21 mouse cellular contexts compared by ENCODE assay signal in the genomic region with DNA sequence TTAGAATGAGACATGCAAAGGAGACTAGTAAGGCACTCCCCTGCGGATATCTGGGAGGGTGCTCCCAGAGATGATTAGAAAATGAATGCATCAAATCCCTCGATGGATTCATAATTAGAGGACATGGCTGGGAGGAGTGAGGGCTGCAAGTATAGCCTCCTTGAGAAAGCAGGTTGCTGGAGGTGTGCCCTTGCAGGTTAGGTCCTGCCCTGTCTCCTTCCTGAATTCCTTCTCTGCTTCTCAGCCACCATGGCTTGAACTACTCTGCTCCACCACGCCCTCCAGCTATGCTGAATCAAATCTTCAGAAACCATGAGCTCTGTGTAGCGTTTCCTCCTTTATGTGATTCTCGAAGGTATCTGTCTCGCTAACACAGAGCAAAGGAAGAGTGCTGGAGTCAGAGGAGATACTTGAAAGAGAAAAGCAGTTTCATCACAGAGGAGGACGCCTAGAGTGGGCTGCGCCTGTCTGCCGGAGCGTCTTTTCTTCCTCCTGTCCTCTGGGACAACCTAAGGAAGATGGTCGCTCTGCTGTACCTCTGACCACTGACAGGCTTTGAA. TPM values are rescaled to one million over a fixed set of nuclear protein-coding genes. Genes with fewer than 3 reads are reported as not detected.
DNase-seq lines count a peak whose midpoint lies in the region; ATAC-seq lines count a peak whose summit lies in the region.
"Had no signal": no experiment of that assay in that cellular context is flagged by ENCODE, and none has a peak within 500 bp of the region (broad histone marks: within the 10 kb centered on the region; RNA-seq: fewer than 3 reads in every experiment).

No protein-coding gene starts in this region.

- H3K9ac ChIP-seq in embryonic facial prominence, embryonic 14.5 days (ENCODE audit: low read depth, low read length): no peak overlapping the region
- no peak overlapping the region for H3K9ac ChIP-seq in hindbrain, embryonic 13.5 days
- no peak overlapping the region for H3K9ac ChIP-seq in hindbrain, embryonic 11.5 days (ENCODE audit: low read depth, low read length)
- no peak overlapping the region for H3K9ac ChIP-seq in stomach, embryonic 16.5 days (ENCODE audit: low read length)
- H3K9ac ChIP-seq: embryonic facial prominence, embryonic 13.5 days; forebrain, embryonic 15.5 days; heart, embryonic 13.5 days; hindbrain, embryonic 12.5 days had no signal

- H3K4me1 ChIP-seq in embryonic facial prominence, embryonic 14.5 days (ENCODE audit: control insufficient read depth, insufficient read depth, low read length): no peaks in the 10 kb centered on the region
- H3K4me1 ChIP-seq in embryonic facial prominence, embryonic 10.5 days: peaks cover 5% of the 10 kb centered on the region; the same call in 1 of the 2 replicates
- H3K4me1 ChIP-seq in hindbrain, embryonic 13.5 days (replicated peaks): peaks cover 5% of the 10 kb centered on the region; the same call in 1 of the 2 replicates
- no peaks in the 10 kb centered on the region for H3K4me1 ChIP-seq in hindbrain, embryonic 11.5 days (replicated peaks; ENCODE audit: control insufficient read depth, insufficient read depth, low read length)
- H3K4me1 ChIP-seq in stomach, embryonic 16.5 days (ENCODE audit: control insufficient read depth, insufficient read depth, low read length): no peaks in the 10 kb centered on the region
- H3K4me1 ChIP-seq: heart, embryonic 13.5 days; hindbrain, embryonic 12.5 days had no signal

- peak; percentile 41 for DNase-seq in embryonic facial prominence, embryonic 14.5 days (ENCODE audit: low spot score)
- DNase-seq in embryonic facial prominence, embryonic 10.5 days (ENCODE audit: low spot score): no peak
- no peak for DNase-seq in hindbrain, embryonic 11.5 days (ENCODE audit: low spot score)
- DNase-seq in testis, postnatal 14 days (ENCODE audit: low spot score): peak; percentile 2
- no peak for DNase-seq in testis, postnatal 10 days (ENCODE audit: low spot score)
- no peak for DNase-seq in adrenal gland, postnatal 10 days
- DNase-seq: adrenal gland, postnatal 25 days; B cell, adult 2 months; cerebellum, adult 8-10 months; cerebellum, postnatal 14 days; gastrocnemius, postnatal 14 days; heart, postnatal 36 days had no signal

- WGBS in embryonic facial prominence, embryonic 14.5 days: 69% methylated on average over 11 of the region's 11 CpGs
- 76% methylated on average over 11 of the region's 11 CpGs for WGBS in embryonic facial prominence, embryonic 10.5 days
- WGBS in hindbrain, embryonic 13.5 days: 79% methylated on average over 11 of the region's 11 CpGs
- 82% methylated on average over 11 of the region's 11 CpGs for WGBS in hindbrain, embryonic 11.5 days
- 74% methylated on average over 11 of the region's 11 CpGs for WGBS in stomach, embryonic 16.5 days

- peak; percentile 30; the same call in 1 of the 2 replicates for ATAC-seq in embryonic facial prominence, embryonic 14.5 days (ENCODE audit: low read depth)
- 0 out of 2 replicates have a peak, but pooled peaks have one; percentile 32 for ATAC-seq in hindbrain, embryonic 13.5 days (ENCODE audit: low FRiP score)
- no peak for ATAC-seq in hindbrain, embryonic 11.5 days (ENCODE audit: low FRiP score)
- peak; percentile 69; the same call in 1 of the 2 replicates for ATAC-seq in stomach, embryonic 16.5 days (ENCODE audit: insufficient read depth, low FRiP score)
- ATAC-seq: activated CD4-positive, CD25-positive, alpha-beta regulatory T cell, adult 4 months; CD4-positive, CD25-positive, alpha-beta regulatory T cell, adult 4 months; forebrain, embryonic 15.5 days; hindbrain, postnatal 0 days had no signal

- H3K4me3 ChIP-seq in embryonic facial prominence, embryonic 14.5 days (ENCODE audit: low read depth, low read length): no peak overlapping the region
- H3K4me3 ChIP-seq in embryonic facial prominence, embryonic 10.5 days: no peak overlapping the region
- no peak overlapping the region for H3K4me3 ChIP-seq in hindbrain, embryonic 13.5 days
- H3K4me3 ChIP-seq in hindbrain, embryonic 11.5 days (ENCODE audit: low read depth, low read length): no peak overlapping the region
- no peak overlapping the region for H3K4me3 ChIP-seq in stomach, embryonic 16.5 days (replicated peaks; ENCODE audit: low read length)
- H3K4me3 ChIP-seq: embryonic facial prominence, embryonic 13.5 days; forebrain, embryonic 15.5 days; heart, embryonic 13.5 days; hindbrain, embryonic 12.5 days had no signal

- H3K4me2 ChIP-seq in embryonic facial prominence, embryonic 14.5 days (ENCODE audit: low read depth, low read length): no peak overlapping the region
- no peak overlapping the region for H3K4me2 ChIP-seq in hindbrain, embryonic 13.5 days
- H3K4me2 ChIP-seq in hindbrain, embryonic 11.5 days (replicated peaks; ENCODE audit: low read depth, low read length): no peak overlapping the region
- H3K4me2 ChIP-seq in stomach, embryonic 16.5 days (ENCODE audit: low read depth, low read length): no peak overlapping the region
- H3K4me2 ChIP-seq: embryonic facial prominence, embryonic 13.5 days; forebrain, embryonic 15.5 days; heart, embryonic 13.5 days; hindbrain, embryonic 12.5 days had no signal

- H3K27ac ChIP-seq in embryonic facial prominence, embryonic 14.5 days (replicated peaks; ENCODE audit: low read depth, low read length): no peak overlapping the region
- H3K27ac ChIP-seq in embryonic facial prominence, embryonic 10.5 days (replicated peaks): no peak overlapping the region; the same call in 1 of the 2 replicates
- H3K27ac ChIP-seq in hindbrain, embryonic 13.5 days: no peak overlapping the region
- no peak overlapping the region for H3K27ac ChIP-seq in hindbrain, embryonic 11.5 days (ENCODE audit: low read depth, low read length)
- peak overlapping the region; percentile 46 for H3K27ac ChIP-seq in stomach, embryonic 16.5 days (ENCODE audit: low read length)
- H3K27ac ChIP-seq: embryonic facial prominence, embryonic 13.5 days; forebrain, embryonic 15.5 days; heart, embryonic 13.5 days; hindbrain, embryonic 12.5 days; hindbrain, postnatal 0 days had no signal

- H3K36me3 ChIP-seq in embryonic facial prominence, embryonic 14.5 days (ENCODE audit: control insufficient read depth, insufficient read depth, low read length): peaks cover 27% of the 10 kb centered on the region; the same call in 1 of the 2 replicates
- peaks cover 36% of the 10 kb centered on the region for H3K36me3 ChIP-seq in embryonic facial prominence, embryonic 10.5 days (replicated peaks)
- H3K36me3 ChIP-seq in hindbrain, embryonic 13.5 days: peaks cover 15% of the 10 kb centered on the region; the same call in 1 of the 2 replicates
- no peaks in the 10 kb centered on the region for H3K36me3 ChIP-seq in hindbrain, embryonic 11.5 days (ENCODE audit: control insufficient read depth, insufficient read depth, low read length)
- H3K36me3 ChIP-seq in stomach, embryonic 16.5 days (ENCODE audit: control insufficient read depth, insufficient read depth, low read length): no peaks in the 10 kb centered on the region
- H3K36me3 ChIP-seq: forebrain, embryonic 15.5 days had no signal

- H3K27me3 ChIP-seq in embryonic facial prominence, embryonic 14.5 days (replicated peaks; ENCODE audit: control insufficient read depth, insufficient read depth, low read length): no peaks in the 10 kb centered on the region
- H3K27me3 ChIP-seq in embryonic facial prominence, embryonic 10.5 days (replicated peaks; ENCODE audit: low read depth, poor library complexity, severe bottlenecking): no peaks in the 10 kb centered on the region
- no peaks in the 10 kb centered on the region for H3K27me3 ChIP-seq in hindbrain, embryonic 13.5 days
- no peaks in the 10 kb centered on the region for H3K27me3 ChIP-seq in hindbrain, embryonic 11.5 days (ENCODE audit: control insufficient read depth, insufficient read depth, low read length)
- no peaks in the 10 kb centered on the region for H3K27me3 ChIP-seq in stomach, embryonic 16.5 days (ENCODE audit: control insufficient read depth, insufficient read depth, low read length)
- H3K27me3 ChIP-seq: embryonic facial prominence, embryonic 13.5 days; forebrain, embryonic 15.5 days; heart, embryonic 13.5 days; hindbrain, embryonic 12.5 days had no signal

- no peaks in the 10 kb centered on the region for H3K9me3 ChIP-seq in embryonic facial prominence, embryonic 14.5 days (ENCODE audit: control insufficient read depth, low read length)
- H3K9me3 ChIP-seq in embryonic facial prominence, embryonic 10.5 days: no peaks in the 10 kb centered on the region
- no peaks in the 10 kb centered on the region for H3K9me3 ChIP-seq in hindbrain, embryonic 13.5 days
- no peaks in the 10 kb centered on the region for H3K9me3 ChIP-seq in hindbrain, embryonic 11.5 days (ENCODE audit: control insufficient read depth, low read length)
- H3K9me3 ChIP-seq in stomach, embryonic 16.5 days (replicated peaks; ENCODE audit: control insufficient read depth, low read length): no peaks in the 10 kb centered on the region
- H3K9me3 ChIP-seq: embryonic facial prominence, embryonic 13.5 days; forebrain, embryonic 15.5 days; heart, embryonic 13.5 days; hindbrain, embryonic 12.5 days had no signal

RNA-seq across cellular contexts. Expression of gene Srpr, which starts 6.9 kb away (rescaled TPM):
- 161 and 167 TPM in 2 replicates for polyA plus RNA-seq in embryonic facial prominence, embryonic 14.5 days (2014; fragmentation: Nextera tagmentation; extraction: Ambion mirVana)
- polyA plus RNA-seq in embryonic facial prominence, embryonic 10.5 days (2016; fragmentation: Nextera tagmentation; extraction: Ambion mirVana): 84.6 and 86.8 TPM in 2 replicates
- 67.9 and 70.4 TPM in 2 replicates for polyA plus RNA-seq in hindbrain, embryonic 13.5 days (2015; fragmentation: Nextera tagmentation; extraction: Ambion mirVana)
- polyA plus RNA-seq in hindbrain, embryonic 11.5 days (2014; fragmentation: Nextera tagmentation; extraction: Ambion mirVana): 95.4 and 96.8 TPM in 2 replicates
- 143 and 152 TPM in 2 replicates for polyA plus RNA-seq in stomach, embryonic 16.5 days (2015; fragmentation: Nextera tagmentation; extraction: Ambion mirVana)
- 100 to 1,000 TPM; 128 to 136 TPM for total RNA-seq in adrenal gland, postnatal 10 days (2021)

RNA-seq across cellular contexts. Expression of gene Tirap, which starts 7.0 kb away (rescaled TPM):
- 10.0 and 10.8 TPM in 2 replicates for polyA plus RNA-seq in embryonic facial prominence, embryonic 14.5 days (2014; fragmentation: Nextera tagmentation; extraction: Ambion mirVana)
- 20.3 and 21.8 TPM in 2 replicates for polyA plus RNA-seq in embryonic facial prominence, embryonic 10.5 days (2016; fragmentation: Nextera tagmentation; extraction: Ambion mirVana)
- 6.4 and 7.4 TPM in 2 replicates for polyA plus RNA-seq in hindbrain, embryonic 13.5 days (2015; fragmentation: Nextera tagmentation; extraction: Ambion mirVana)
- polyA plus RNA-seq in hindbrain, embryonic 11.5 days (2014; fragmentation: Nextera tagmentation; extraction: Ambion mirVana): 11.9 and 14.3 TPM in 2 replicates
- 14.2 and 14.9 TPM in 2 replicates for polyA plus RNA-seq in stomach, embryonic 16.5 days (2015; fragmentation: Nextera tagmentation; extraction: Ambion mirVana)
- total RNA-seq in adrenal gland, postnatal 10 days (2021): 1 to 10 TPM; 8.0 to 8.4 TPM

RNA-seq across cellular contexts. Expression of gene Dcps, which starts 17.2 kb away (rescaled TPM):
- 59.3 and 68.7 TPM in 2 replicates for polyA plus RNA-seq in embryonic facial prominence, embryonic 14.5 days (2014; fragmentation: Nextera tagmentation; extraction: Ambion mirVana)
- polyA plus RNA-seq in embryonic facial prominence, embryonic 10.5 days (2016; fragmentation: Nextera tagmentation; extraction: Ambion mirVana): 93.5 and 95.6 TPM in 2 replicates
- 78.0 and 80.1 TPM in 2 replicates for polyA plus RNA-seq in hindbrain, embryonic 13.5 days (2015; fragmentation: Nextera tagmentation; extraction: Ambion mirVana)
- 91.3 and 95.8 TPM in 2 replicates for polyA plus RNA-seq in hindbrain, embryonic 11.5 days (2014; fragmentation: Nextera tagmentation; extraction: Ambion mirVana)
- polyA plus RNA-seq in stomach, embryonic 16.5 days (2015; fragmentation: Nextera tagmentation; extraction: Ambion mirVana): 68.2 and 68.9 TPM in 2 replicates
- 10 to 100 TPM; 25.3 to 29.3 TPM for total RNA-seq in adrenal gland, postnatal 10 days (2021)

RNA-seq across cellular contexts. Expression of gene Foxred1, which starts 17.8 kb away (rescaled TPM):
- polyA plus RNA-seq in embryonic facial prominence, embryonic 14.5 days (2014; fragmentation: Nextera tagmentation; extraction: Ambion mirVana): 27.2 and 30.0 TPM in 2 replicates
- 51.4 and 57.5 TPM in 2 replicates for polyA plus RNA-seq in embryonic facial prominence, embryonic 10.5 days (2016; fragmentation: Nextera tagmentation; extraction: Ambion mirVana)
- 46.8 and 52.4 TPM in 2 replicates for polyA plus RNA-seq in hindbrain, embryonic 13.5 days (2015; fragmentation: Nextera tagmentation; extraction: Ambion mirVana)
- 30.7 and 33.7 TPM in 2 replicates for polyA plus RNA-seq in hindbrain, embryonic 11.5 days (2014; fragmentation: Nextera tagmentation; extraction: Ambion mirVana)
- 41.8 and 42.3 TPM in 2 replicates for polyA plus RNA-seq in stomach, embryonic 16.5 days (2015; fragmentation: Nextera tagmentation; extraction: Ambion mirVana)
- total RNA-seq in adrenal gland, postnatal 10 days (2021): 100 to 1,000 TPM in 1 of 2 experiments, 10 to 100 TPM in 1; 93.6 to 102 TPM

Comparison
In these comparisons a context has a peak if more than half of its experiments do, and no peak if none do; other contexts are left out.
1. DNase-seq: peak in embryonic facial prominence, embryonic 14.5 days (single experiment) and testis, postnatal 14 days (single experiment); none in embryonic facial prominence, embryonic 10.5 days (single experiment), hindbrain, embryonic 11.5 days (single experiment), testis, postnatal 10 days (single experiment) and adrenal gland, postnatal 10 days (single experiment).